Mouse (Mus musculus) kidney, postnatal 4 days (tissue): ENCODE measurements around the gene Olfm3.

ENCODE experiments used
- DNase-seq, 2 experiments: peaks; one replicate each; pipeline ENCODE4 v3.0.0; 2021; ENCODE audit warnings: mixed read lengths in 2 of 2

Gene Olfm3

GRCm38 (mm10) chr3:115081371-115081770 is 177.5 kb downstream of the Olfm3 start:
- no peak for DNase-seq

- DNase-seq = no peak
These were observed 179.1 kb downstream of the Olfm3 start for GRCm38 (mm10) chr3:115082947-115083346.

DNA sequence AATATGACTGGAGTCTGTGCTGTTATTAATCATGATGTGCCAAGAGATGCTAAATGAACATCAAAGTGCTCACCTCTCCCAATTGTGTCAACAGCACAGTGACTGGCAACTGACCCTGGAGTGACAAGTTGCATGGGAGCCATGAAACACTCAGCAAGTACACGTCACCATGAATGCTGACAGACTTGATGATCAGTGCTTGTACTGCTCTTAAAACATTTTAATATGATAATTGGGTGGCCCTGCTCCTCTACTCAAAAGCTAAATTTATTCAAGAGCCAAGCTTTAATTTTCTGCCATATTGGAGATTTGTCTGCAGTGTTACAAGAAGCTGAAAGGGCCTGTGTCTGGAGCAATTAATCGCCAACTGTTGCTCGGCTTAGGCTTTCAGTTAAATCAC is 184.4 kb downstream of the Olfm3 start:
- DNase-seq = no peak

- no peak for DNase-seq
These were observed 186.8 kb downstream of the Olfm3 start for GRCm38 (mm10) chr3:115090670-115091069.

- DNase-seq = no peak
These were observed 191.6 kb downstream of the Olfm3 start for GRCm38 (mm10) chr3:115095496-115095895.

DNA sequence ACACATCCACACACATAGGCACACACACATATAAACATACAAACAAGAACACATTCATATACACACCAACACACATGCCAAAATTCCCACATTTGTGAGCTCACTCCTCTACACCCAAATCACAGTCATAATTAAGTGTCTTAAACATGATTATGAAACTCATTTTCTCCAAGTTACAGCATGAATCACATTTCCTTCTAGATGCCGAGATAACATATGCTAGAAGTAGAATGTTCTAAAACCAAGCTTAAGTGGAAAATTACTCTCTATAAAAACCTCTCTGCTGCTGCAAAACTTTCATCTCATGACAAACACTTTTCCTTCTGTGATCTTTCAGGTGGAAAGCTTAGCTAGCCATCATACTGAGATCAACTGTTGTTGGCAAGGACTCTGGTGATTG is 195.7 kb downstream of the Olfm3 start:
- DNase-seq = no peak

- DNase-seq = no peak
These were observed 200.4 kb downstream of the Olfm3 start for GRCm38 (mm10) chr3:115104155-115104801.

GRCm38 (mm10) chr3:115104802-115105493 is 201.1 kb downstream of the Olfm3 start:
- DNase-seq = no peak

DNA sequence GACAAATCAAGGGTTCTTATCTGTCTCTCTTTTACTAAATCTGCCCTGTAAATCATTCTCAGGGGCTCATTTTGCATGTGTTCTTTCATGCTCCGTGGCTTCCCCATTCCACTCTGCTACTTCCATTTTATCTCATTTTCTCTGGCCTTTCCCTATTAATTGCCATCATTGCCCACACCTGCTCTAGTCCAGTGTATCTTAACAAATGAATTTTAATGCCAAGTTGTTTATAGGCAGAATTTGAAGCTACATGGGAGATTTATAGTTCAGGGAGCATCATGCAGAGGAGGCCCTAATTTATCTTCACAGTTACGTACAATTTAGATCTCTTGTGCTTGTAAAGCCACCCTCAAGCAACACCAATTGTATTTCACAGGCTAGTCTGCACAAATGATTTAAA is 241.8 kb downstream of the Olfm3 start:
- DNase-seq = no peak

DNA sequence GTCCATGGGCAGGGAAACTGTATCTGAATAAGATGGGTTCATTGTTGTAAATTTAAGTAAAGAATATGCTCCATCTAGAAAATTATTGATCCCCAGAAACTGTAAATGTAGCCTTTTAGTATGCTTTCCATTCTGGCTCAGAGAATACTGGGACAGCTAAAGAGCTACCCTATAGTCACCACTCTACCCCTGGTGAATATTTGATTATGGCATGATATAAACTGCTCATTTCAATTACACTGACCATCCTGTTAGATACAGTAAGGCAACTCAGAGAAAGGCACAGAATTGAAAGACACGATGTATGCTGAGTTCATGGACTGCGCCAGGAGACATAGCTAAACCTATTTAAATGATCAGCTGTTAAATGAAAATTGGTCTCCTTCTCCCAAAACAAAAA is 242.4 kb downstream of the Olfm3 start:
- no peak for DNase-seq

DNA sequence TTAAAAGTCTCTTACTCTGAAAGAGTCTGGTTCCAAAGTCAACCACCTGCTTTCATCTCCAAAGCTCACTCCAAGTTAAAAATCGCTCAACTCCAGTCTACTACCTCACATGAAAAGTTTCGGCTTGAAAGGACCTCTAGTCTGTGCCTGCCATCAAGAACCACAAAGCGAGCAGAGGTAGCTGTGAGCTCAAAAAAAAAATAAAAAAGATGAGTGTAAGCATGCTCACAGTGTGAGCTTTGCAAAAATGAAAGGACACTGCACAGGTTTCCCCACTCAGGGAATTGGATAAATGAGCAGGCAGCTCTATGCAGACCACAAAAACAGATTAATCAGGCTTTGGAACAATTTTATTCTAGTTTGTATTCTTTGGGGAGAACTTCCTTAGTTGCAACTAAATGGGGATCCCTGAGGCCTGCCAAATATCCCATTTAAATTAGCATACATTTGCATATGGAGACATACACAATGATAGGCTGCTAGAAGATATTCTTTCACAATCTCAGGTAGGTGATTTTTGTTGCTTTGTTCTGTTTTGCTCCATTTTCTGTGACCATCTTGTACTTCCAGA is 255.1 kb downstream of the Olfm3 start:
- no peak for DNase-seq

DNA sequence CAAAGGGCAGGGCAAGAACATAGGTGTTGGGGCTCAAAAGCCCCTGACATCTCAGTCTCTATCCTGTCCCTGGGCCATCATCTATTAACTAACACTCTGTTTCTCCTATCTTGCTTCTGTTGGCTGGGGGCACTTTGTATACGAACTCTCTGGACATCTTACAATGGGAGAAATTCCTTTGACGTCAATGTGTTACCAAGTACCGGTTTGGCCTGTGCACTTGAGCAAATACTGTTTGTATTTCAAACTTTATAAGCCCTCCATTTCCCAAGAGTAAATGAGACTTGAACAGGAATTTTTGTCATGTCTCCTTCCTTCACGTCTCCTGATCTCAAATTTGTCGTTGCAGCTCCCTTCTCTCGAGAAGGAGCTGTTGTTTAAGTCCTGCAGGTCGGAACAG is 270.7 kb downstream of the Olfm3 start:
- DNase-seq = no peak
